12 mouse cellular contexts compared by ENCODE assay signal in genomic region chr6:18087160-18087804, GRCm38 (mm10). TPM values are rescaled to one million over a fixed set of nuclear protein-coding genes. Genes with fewer than 3 reads are reported as not detected.
DNase-seq lines count a peak whose midpoint lies in the region; ATAC-seq lines count a peak whose summit lies in the region.
"Had no signal": no experiment of that assay in that cellular context is flagged by ENCODE, and none has a peak within 500 bp of the region (broad histone marks: within the 10 kb centered on the region; RNA-seq: fewer than 3 reads in every experiment).

No protein-coding gene starts in this region.

- H3K9me3 ChIP-seq in hindbrain, embryonic 14.5 days (ENCODE audit: control insufficient read depth, low read length), result no peaks in the 10 kb centered on the region
- no peaks in the 10 kb centered on the region for H3K9me3 ChIP-seq in hindbrain, embryonic 12.5 days (replicated peaks)
- H3K9me3 ChIP-seq in intestine, embryonic 15.5 days, result no peaks in the 10 kb centered on the region
- H3K9me3 ChIP-seq: hindbrain, embryonic 15.5 days had no signal

- no peak overlapping the region for H3K9ac ChIP-seq in hindbrain, embryonic 14.5 days
- no peak overlapping the region for H3K9ac ChIP-seq in hindbrain, embryonic 12.5 days
- H3K9ac ChIP-seq in intestine, embryonic 15.5 days, result no peak overlapping the region
- H3K9ac ChIP-seq: hindbrain, embryonic 15.5 days had no signal

- WGBS in hindbrain, embryonic 14.5 days, result 65% methylated on average over 5 of the region's 5 CpGs
- 66% methylated on average over 5 of the region's 5 CpGs for WGBS in hindbrain, embryonic 12.5 days
- WGBS in intestine, embryonic 15.5 days, result 59% methylated on average over 5 of the region's 5 CpGs

- H3K4me2 ChIP-seq in hindbrain, embryonic 14.5 days (replicated peaks), result no peak overlapping the region
- H3K4me2 ChIP-seq in hindbrain, embryonic 12.5 days (replicated peaks), result no peak overlapping the region
- H3K4me2 ChIP-seq in intestine, embryonic 15.5 days (replicated peaks), result no peak overlapping the region
- H3K4me2 ChIP-seq: hindbrain, embryonic 15.5 days had no signal

- H3K36me3 ChIP-seq in hindbrain, embryonic 14.5 days (replicated peaks; ENCODE audit: control insufficient read depth, insufficient read depth), result no peaks in the 10 kb centered on the region
- H3K36me3 ChIP-seq in hindbrain, embryonic 12.5 days, result no peaks in the 10 kb centered on the region
- H3K36me3 ChIP-seq in intestine, embryonic 15.5 days, result no peaks in the 10 kb centered on the region
- H3K36me3 ChIP-seq: hindbrain, embryonic 15.5 days had no signal

- no peak overlapping the region for H3K27ac ChIP-seq in hindbrain, embryonic 14.5 days
- no peak overlapping the region for H3K27ac ChIP-seq in hindbrain, embryonic 12.5 days
- no peak overlapping the region for H3K27ac ChIP-seq in intestine, embryonic 15.5 days
- H3K27ac ChIP-seq: hindbrain, embryonic 15.5 days had no signal

- peak; percentile 37; the same call in 1 of the 2 replicates for ATAC-seq in hindbrain, embryonic 14.5 days (ENCODE audit: low FRiP score)
- ATAC-seq in hindbrain, embryonic 12.5 days (ENCODE audit: low FRiP score), result no peak
- peak; percentile 61 for ATAC-seq in intestine, embryonic 15.5 days

- no peaks in the 10 kb centered on the region for H3K4me1 ChIP-seq in hindbrain, embryonic 14.5 days (replicated peaks; ENCODE audit: control insufficient read depth, insufficient read depth, low read length)
- no peaks in the 10 kb centered on the region for H3K4me1 ChIP-seq in hindbrain, embryonic 12.5 days
- no peaks in the 10 kb centered on the region for H3K4me1 ChIP-seq in intestine, embryonic 15.5 days (replicated peaks)
- H3K4me1 ChIP-seq: hindbrain, embryonic 15.5 days had no signal

- no peak overlapping the region for H3K4me3 ChIP-seq in hindbrain, embryonic 14.5 days (replicated peaks; ENCODE audit: low read length)
- no peak overlapping the region for H3K4me3 ChIP-seq in hindbrain, embryonic 12.5 days
- H3K4me3 ChIP-seq in intestine, embryonic 15.5 days (replicated peaks), result no peak overlapping the region
- H3K4me3 ChIP-seq: hindbrain, embryonic 15.5 days had no signal

- peak; percentile 78 for DNase-seq in hindbrain, embryonic 14.5 days (ENCODE audit: low spot score)
- peak; percentile 67 for DNase-seq in 3T3-L1 (ENCODE audit: low read depth, low spot score)
- DNase-seq in Muller cell, postnatal 12 days (ENCODE audit: inconsistent ontology term), result peak; percentile 39
- DNase-seq in urinary bladder, postnatal 25 days (ENCODE audit: low spot score), result no peak
- DNase-seq in adrenal gland, postnatal 10 days, result no peak
- no peak for DNase-seq in yolk sac, embryonic 10.5 days (ENCODE audit: low spot score)
- DNase-seq: right cerebral cortex, postnatal 14 days had no signal

- H3K27me3 ChIP-seq in hindbrain, embryonic 14.5 days (ENCODE audit: control insufficient read depth, insufficient read depth, low read length), result no peaks in the 10 kb centered on the region
- no peaks in the 10 kb centered on the region for H3K27me3 ChIP-seq in hindbrain, embryonic 12.5 days
- H3K27me3 ChIP-seq in intestine, embryonic 15.5 days (replicated peaks), result no peaks in the 10 kb centered on the region
- H3K27me3 ChIP-seq: hindbrain, embryonic 15.5 days had no signal

RNA-seq across cellular contexts. Expression of gene Asz1, which starts 21.6 kb away (rescaled TPM):
- polyA plus RNA-seq in hindbrain, embryonic 14.5 days (2014; fragmentation: Nextera tagmentation; extraction: Ambion mirVana), result not detected in 2 replicates
- polyA plus RNA-seq in hindbrain, embryonic 12.5 days (2016; fragmentation: Nextera tagmentation; extraction: Ambion mirVana), result not detected in 2 replicates
- 0.10 and 0.21 TPM in 2 replicates for polyA plus RNA-seq in intestine, embryonic 15.5 days (2015; fragmentation: Nextera tagmentation; extraction: Ambion mirVana)
- not detected for total RNA-seq in adrenal gland, postnatal 10 days (2021)
- total RNA-seq: left cerebral cortex, postnatal 14 days; megakaryocyte, adult 5-6 weeks had no signal
- polyA plus RNA-seq: hindbrain, embryonic 15.5 days had no signal

RNA-seq across cellular contexts. Expression of gene Wnt2, which starts 56.9 kb away (rescaled TPM):
- 0.08 and 0.23 TPM in 2 replicates for polyA plus RNA-seq in hindbrain, embryonic 14.5 days (2014; fragmentation: Nextera tagmentation; extraction: Ambion mirVana)
- 1.6 and 1.9 TPM in 2 replicates for polyA plus RNA-seq in hindbrain, embryonic 12.5 days (2016; fragmentation: Nextera tagmentation; extraction: Ambion mirVana)
- polyA plus RNA-seq in intestine, embryonic 15.5 days (2015; fragmentation: Nextera tagmentation; extraction: Ambion mirVana), result 0.58 and 0.79 TPM in 2 replicates
- total RNA-seq in adrenal gland, postnatal 10 days (2021), result 1 to 10 TPM in 1 of 2 experiments, under 1 TPM in 1; 0.79 to 1.2 TPM
- total RNA-seq: megakaryocyte, adult 5-6 weeks had no signal
- polyA plus RNA-seq: hindbrain, embryonic 15.5 days had no signal

Comparison
In these comparisons a context has a peak if more than half of its experiments do, and no peak if none do; other contexts are left out.
1. DNase-seq: peak in hindbrain, embryonic 14.5 days (single experiment), 3T3-L1 (single experiment) and Muller cell, postnatal 12 days (single experiment); none in urinary bladder, postnatal 25 days (single experiment), adrenal gland, postnatal 10 days (single experiment) and yolk sac, embryonic 10.5 days (single experiment).